Mouse (Mus musculus) ovary, postnatal 36 days (tissue): ENCODE results near the gene Mas1.
"Not testable (repeated sequence)": the region's sequence is repeated elsewhere in the genome, so short reads cannot be mapped to it uniquely, and the experiment has no call there.

Source experiments
- DNase-seq: peaks from one replicate; pipeline ENCODE4 v3.0.0; 2022; ENCODE audit warnings: low spot score, mixed read lengths

Mas1 gene

DNA sequence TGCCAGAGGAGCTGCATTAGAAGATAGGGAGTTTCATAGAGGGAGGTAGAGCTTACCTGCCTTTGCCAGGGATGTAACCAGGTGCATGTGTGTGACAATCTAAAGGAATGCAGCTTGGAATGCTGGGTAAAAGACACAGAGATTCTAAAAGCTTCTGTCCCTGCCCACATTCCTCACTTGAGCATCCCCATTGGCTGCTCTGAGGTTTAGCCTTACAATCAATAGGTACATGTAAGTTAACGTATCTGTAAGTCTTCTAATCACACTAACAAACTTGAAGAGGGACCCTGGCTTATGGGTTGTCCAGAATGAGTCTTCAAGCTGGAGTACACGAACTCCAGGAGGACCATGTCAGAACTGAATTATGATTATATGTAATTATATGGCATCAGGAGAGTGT lies at the start of gene Mas1:
Gene Mas1 (minus strand): TSS at position 101 of the 400 bp plus-strand sequence.
- DNase-seq = no peak

DNA sequence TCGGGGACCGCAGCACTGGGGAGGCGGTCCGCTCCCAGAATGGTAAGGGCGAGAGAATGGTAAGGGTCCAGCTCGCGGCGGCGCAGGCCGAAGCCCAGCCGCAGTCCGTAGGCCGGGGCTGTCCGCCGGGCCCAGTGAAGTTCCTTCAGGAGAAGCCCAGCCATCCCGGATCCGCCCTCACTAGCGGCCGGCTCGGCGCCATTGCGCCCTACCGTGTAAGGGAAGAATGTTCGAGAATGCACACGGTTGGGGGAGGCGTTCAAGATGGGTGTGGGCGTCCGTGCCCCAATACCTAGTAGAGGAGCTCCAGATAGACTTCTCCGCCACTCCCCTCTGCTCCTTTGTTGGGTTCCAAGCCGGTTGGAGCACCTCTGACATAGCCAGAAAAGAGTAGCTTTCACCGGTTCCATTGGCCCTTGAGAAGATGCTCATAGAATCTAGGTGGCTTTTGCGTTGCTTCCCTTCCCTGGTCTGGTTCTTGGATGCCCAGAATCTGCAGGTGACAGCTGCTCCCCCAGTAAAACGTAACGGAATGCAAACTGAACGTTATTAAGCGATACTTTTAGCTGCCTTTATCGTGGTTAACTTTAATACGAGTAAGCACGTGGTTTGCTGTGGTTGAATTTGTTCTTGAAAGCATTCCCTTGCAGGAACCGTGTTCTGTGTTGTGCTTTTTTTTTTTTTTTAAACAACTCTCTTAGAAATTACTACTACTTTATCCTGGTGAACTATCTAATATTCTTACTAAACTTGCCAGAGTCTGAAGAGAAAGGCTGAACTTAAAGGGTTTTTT lies 48.8 kb upstream of the Mas1 start:
- no peak for DNase-seq

DNA sequence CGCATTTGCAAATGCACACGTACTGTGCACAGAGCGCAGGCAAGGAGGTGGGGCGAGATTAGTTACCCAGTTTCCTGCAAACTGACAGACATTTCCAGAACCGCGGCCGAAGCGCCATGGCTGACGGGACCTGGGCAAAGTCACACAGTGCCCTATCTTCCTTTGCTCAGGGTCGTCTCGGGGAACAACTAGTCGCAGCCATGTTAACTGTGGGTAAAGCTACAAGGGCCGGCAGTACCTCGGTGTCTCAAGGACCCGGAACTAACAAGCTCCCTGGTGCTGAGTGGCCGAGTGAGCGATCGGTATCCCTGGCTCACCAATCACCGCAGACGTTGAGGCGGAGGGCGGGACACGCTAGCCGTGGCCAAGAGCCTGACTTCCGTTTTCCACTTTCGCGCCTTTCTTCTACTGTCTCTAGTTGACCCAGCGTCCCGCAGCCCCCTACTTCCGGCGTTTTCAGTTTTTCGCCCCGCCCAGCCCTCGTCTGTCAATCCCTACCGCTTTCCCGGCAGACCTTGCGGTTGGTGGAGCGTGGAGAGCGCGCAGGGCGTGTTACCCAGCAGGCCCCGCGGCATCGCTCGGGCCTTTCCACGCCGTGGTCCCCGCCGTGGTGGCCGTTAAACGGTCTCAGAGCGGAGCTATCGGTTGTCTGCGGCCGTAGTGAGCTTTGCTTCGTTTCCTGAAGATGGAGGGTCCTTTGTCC lies 48.1 kb upstream of the Mas1 start, which contains the start of gene Mrpl18:
Gene Mrpl18 (minus strand): TSS at position 465 of the 703 bp plus-strand sequence.
- DNase-seq = peak; percentile 98

DNA sequence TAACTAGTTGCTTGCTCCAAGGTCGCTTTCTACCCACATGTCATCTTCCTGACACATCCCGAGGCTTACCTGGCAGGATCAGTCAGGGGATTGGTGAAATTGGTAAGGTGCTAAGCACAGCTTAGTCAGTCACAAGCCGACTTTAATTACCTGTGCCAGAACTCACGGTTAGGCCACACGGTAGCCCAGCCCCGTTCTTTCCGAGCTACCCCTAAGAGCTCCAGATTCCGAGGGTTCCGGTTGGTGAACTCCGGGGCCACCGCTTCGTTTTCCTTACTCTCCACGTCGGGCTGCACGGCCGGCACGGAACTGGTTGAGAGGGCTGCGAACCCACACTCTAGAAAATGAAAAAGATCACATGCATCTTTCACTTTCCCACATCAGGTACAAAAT lies 47.5 kb upstream of the Mas1 start, which contains the start of gene Tcp1:
Gene Tcp1 (plus strand): TSS at position 214 of the 393 bp plus-strand sequence.
- DNase-seq = no peak

DNA sequence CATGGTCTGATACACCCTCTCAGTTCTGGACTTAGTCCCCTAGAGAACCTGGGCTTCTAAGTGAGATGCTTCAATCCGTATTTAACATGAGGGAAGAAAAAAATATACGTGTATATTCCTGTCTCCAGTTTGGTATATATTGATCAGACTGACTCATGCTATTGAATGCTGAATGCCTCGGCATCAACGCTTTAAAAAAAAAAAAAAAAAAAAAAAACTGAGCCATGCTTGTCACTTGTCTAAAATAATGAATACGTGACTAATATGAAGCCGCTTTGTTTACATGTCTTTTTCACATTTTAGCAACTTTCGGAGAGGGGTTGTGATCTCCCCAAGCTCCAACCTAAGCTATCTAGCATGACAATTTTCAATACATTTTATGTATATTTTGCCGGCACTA lies 42.4 kb upstream of the Mas1 start:
- no peak for DNase-seq

DNA sequence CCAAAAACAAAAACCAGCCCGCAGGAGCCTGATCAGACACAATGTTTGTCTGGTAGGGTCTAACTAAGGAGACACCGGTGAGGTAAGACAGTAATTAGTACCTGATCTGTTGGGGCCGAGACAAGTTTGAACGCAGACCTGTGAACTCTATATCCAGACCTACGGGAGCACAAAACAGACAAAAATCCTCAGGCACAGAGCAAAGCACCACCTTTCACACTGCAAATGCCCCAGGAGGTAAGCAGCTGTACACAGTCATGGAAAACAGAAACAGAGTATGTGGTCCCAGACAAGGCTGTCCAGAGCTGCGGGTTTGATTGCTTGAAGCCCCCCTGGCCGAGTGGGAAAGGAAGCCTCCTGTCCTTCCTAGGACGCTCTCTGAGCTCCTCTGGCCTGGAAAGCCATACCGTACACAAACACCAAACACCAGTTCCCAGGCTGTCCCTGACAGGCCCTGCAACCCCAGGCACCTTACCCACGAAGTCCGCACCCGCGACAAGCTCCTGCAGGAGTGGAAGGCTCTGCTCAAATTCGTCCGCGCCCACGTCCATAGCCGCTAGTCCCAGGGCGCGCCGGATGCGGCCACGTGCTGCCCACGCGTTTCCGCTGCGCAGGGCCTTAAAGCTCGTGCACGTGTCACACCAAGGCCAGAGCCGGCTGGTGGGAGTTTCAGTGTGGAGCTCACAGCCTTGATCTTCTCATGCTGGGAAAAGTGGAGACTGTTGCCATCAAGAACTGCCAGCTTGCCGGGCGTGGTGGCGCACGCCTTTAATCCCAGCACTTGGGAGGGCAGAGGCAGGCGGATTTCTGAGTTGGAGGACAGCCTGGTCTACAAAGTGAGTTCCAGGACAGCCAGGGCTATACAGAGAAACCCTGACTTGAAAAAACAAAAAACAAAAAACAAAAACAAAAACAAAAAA lies 41.7 kb upstream of the Mas1 start, which contains the start of gene Pnldc1:
Gene Pnldc1 (minus strand): TSS at position 870 of the 920 bp plus-strand sequence.
- peak; percentile 29 for DNase-seq

DNA sequence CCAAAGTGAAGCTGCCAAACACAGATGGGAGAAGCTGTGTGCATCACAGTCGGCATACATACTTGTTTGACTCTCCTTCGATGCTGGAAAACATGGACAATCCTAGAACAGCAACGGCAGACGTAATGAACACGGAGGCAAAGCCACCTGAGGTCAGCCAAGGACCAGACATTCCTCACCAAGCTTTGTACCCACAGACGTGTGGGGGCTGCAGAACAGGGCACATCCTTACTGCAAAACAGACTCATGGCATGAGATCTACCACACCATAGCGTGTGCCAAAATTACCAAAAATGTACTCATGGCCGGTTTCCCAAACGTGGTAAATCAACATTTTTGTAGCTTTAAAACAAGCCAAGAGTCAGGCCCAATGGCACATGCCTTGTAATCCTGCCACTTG lies 38.5 kb upstream of the Mas1 start:
- no peak for DNase-seq

DNA sequence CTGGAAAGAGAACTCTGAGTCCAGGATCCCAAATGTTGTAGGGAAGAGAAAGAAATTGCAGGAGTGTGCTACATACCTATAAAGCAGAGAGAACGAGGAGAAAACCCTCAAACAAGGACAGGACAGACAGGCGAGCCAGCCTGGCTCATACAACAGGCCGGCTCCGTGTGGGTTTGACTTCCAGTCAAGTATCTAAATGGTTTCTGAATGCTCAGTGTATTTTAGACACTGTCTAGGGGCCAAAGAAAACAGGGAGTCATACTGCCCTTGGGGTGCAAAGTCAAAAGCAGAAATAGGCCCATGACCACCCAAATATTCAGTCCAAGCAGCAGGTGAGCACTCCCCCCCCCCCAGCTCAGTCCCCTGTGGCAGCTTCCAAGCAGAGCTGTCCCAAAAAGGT lies 37.9 kb upstream of the Mas1 start:
- no peak for DNase-seq

DNA sequence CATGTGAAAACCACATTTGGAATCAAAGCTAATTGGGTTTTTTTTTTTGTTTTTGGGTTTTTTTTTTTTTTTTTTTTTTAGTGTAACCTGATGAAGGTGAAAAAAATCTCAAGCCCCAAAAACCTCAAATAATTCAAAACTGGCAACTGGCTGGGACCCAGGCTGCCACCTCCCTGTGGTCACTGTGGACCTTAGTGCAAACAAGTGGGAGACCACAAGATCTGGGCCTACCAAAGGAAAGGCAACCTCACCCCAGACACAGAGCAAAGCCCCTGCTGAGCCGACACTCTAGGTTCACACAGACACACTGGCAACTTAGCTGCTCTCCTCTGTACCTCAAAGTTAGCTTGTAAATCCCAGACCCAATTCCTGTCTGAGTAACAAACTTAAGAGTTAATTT lies 36.4 kb upstream of the Mas1 start:
- DNase-seq = no peak

DNA sequence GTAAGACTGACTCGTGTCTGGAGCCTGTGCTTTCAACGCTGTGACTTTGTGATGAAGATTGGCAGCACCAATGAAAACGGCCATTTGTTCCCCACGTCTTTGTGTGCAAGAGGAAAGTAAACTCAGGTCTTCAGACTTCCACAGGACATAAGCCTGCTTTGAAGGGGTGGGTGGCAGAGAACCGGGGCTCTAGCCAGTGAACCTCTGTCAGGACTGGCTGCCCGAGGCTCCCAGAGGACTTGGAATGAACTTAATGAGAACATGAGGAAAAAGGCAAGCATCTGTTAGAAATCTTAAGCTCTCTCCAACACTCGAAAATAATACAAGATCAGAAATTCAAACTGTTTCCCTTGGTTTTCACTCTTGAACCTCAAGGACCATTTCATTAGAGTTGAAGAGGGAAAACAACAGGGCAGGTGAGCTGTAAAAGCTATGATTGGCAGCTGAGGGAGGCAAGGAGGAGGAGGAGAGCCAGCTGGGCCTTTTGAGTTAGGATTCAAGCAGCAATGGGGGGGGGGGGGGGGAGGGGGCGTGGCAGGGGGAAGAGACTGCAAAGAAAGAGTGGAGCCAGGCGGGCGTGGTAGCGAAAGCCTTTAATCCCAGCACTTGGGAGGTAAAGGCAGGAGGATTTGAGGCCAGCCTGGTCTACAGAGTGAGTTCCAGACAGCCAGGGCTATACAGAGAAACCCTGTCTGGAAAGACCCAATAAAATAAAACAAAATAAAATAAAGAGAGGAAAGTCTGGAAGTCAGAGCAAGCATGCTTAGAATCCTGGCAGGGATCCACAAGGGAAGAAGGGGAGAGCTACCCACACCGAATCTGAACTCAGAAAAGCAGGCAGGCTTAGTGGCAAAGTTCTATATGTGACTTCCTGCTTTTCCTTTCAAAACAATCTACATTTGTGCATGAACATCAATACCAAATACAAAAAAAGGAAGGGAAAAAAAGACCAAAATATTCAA lies 35.7 kb upstream of the Mas1 start:
- DNase-seq = no peak

DNA sequence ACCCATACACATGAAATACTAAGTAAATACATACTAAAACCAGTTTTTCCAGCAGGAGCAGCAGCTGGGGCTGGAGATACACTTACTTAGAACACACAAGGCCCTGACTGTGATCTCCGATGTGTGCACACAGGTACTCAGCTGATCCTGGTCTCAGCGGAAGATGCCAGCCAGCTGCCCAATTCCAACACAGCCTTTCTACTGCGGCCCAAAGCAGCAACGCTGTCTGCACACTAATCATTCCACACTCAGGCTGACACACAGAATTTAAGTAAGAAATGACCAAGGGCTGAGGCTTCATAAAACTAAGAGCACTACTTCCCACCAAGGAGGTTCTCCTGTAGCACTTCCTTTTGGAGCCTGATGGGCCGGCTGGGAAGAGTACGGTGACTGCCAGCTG lies 34.3 kb upstream of the Mas1 start:
- DNase-seq = no peak

DNA sequence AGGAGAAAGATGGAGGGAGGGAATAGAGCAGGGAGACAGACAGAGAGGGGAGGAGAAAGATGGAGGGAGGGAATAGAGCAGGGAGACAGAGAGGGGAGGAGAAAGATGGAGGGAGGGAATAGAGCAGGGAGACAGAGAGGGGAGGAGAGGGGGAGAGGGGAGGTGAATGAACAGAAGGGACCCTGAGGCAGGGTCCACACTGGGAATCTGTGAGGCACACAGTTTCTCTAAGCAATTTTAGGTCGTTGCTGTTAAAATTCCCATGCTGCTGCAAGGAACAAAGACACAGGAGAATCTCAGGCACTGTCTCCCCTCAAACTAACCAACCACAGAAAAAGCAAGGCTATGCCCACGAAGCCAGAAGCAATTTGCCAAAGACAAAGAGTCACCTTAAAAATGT lies 30.7 kb upstream of the Mas1 start:
- not testable (repeated sequence) for DNase-seq

DNA sequence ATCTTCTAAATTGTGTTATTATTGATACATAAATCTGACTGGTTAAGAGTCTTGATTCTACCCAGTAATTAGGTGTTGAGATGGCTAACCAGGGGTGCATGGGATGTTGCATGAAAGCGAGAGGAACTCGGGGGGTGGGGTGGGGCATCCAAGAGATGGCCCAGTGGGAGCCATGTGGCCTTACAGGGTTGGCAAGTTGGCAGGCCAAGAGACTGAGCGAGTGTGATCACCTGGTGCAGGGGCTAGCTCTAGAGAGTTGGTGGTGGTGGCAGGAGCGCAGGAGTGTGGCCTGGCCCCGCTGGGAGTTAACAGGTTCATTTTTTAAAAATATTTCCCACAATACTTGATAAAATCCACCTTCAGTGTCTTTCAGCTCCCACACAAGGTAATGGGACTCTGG lies 29.7 kb upstream of the Mas1 start:
- DNase-seq = no peak

DNA sequence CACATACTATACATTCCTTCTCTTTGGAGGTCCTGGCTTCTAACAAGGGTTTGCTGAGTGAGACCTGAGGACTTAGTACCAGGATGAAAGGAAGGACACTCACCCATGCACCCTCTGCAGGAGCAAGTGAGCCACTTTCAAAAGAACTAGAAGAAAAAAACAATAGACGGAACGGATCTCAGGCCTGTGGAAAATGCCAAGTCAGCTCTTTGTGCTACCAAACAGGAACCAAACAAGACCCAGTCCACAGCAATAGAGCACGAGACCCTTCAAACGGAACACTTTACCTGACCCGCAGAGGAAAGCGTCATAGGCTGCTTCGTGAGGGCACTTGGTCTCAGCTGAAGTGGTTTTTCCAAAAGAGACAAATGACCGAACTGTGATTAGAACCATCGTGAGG lies 24.1 kb upstream of the Mas1 start:
- DNase-seq = no peak

DNA sequence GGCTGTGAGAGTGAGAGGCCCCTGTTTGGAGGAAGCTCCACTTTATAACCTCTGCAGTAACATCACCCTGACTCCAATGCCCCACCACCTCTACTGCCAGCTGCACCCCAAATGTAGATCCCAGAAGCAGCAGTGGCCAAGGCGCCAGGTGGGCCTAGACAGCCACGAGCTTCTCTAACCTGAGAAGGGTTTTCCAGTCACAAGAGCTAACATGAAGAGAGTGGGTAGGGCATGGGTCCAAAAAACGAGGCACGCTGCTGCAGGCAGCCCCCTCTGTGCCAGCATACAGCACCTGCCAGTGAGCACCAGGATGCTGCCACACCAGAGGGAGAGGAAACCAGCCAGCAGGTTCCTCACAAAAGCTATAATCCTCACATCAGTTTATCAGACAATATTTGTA lies 23.1 kb upstream of the Mas1 start:
- no peak for DNase-seq

DNA sequence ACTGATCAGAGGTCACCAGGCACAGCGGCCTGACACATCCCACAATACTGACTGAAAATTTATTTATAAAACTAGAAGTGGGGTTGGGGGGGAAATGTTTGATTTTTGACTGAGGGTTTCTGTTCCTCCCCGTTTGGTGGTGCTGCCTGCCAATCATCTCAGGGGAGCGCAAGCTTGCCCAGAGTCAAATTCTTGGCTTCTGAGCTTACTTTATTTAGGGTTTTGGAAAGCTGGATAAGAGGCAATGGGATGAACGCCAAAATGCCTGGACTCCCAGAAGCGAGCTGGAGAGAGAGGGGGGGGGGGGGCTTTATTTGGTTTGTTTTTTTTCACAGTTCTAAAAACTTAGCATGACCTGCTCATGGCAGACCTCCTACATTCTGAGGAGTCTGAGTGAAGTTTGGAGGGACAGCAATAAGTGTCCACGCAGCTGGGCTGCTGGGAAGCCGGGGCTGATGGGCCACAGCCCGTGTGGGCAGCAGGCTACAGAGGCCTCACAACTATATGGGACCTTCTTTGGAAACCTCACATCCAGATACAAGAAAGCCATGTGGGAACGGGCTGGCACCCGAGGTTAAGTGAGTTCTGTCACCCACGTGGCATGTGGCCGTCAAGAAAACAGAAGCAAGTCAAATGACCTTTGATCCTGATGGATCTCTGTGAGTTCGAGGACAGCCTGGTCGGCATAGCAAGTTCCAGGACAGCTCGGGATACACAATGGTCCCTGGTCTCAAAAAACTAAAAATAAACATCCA lies 19.3 kb upstream of the Mas1 start:
- DNase-seq = no peak

DNA sequence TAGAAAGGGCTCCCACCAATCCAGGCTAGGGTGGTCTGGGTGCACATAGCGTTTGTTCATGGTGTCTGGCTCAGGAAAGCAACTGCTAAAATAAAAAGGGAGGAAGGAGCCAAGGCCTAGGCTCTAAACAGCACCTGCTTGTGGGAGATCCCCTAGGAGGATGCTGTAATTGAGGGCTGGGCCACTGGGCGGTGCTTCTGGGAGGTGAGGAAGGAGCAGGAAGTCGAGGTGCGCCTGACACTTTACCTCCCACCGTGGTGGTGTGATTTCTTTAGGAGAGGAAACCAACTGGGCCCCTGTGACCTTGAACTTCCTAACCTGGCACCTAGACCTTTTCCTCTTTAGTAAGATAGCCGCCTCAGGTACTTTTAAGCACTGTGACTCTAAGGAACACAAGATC lies 18.7 kb upstream of the Mas1 start:
- DNase-seq = no peak

DNA sequence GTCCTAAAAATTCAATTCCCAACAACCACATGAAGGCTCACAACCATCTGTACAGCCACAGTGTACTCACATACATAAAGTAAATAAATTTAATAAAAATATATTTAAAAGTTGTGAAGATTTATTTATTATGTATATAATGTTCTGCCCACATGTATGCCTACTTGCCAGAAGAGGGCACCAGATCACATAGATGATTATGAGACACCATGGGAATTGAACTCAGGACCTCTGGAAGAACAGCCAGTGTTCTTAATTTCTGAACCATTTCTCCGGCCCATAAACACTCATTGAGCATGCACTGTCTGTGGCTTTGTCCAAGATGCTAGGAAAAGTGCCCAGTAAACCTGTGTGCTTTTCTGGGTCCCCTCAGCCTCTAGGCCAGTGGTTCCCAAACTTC lies 13.3 kb upstream of the Mas1 start:
- DNase-seq = no peak

DNA sequence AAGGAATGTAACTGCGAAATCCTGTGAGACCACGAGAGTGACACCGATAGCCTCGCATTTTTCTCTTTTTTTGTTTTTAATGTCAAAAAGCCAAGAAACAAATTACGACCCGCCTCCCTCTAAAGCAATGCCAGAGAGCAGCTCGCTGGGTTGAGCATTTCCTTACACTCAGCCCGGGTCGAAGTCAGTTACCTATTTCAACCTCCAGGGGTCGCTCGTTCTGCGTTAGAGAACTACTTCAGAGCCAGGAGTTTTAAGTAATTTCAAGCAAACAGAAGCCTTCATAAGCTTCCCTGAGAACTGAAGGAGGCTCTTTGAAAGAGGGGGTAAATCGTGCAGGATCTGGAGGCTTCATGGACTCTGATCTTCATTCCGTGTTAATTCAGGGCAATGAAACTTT lies 12.2 kb upstream of the Mas1 start:
- peak; percentile 74 for DNase-seq

DNA sequence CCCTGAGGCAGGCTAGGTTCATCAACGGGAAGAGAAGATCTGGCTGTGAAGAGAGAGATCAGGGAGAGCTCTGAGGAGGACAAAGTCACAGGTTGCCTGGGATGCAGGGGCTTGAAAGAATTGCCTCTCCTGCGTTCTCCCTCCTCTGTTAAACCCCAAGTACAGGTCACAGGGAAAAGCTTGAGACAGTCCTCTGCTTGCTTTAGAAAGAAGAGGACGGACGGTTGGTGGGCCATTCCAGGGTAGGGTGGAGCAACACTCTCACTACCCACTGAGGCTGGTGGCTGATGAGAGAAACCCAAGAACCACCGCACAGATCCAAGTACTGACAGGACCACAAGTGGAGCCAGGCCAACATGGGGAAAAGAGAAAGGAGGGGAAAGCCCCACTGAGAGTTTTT lies 7.8 kb upstream of the Mas1 start, which contains the start of gene Mrgprh:
Gene Mrgprh (plus strand): TSS at position 301 of the 400 bp plus-strand sequence.
- no peak for DNase-seq
